Mouse (Mus musculus) leukemia stem cell, adult 10-12 weeks (primary cell): ENCODE data around the gene Tas2r125. TPM values are rescaled to one million over a fixed set of nuclear protein-coding genes. Genes with fewer than 3 reads are reported as not detected.

Experiments
- polyA plus RNA-seq: library from polyadenylated mRNA; stranded (reverse); fragments of >175 nt; gene quantifications from 2 replicates; pipeline ENCODE4 v1.2.3, GENCODE M21; 2012; ENCODE audit warnings: low replicate concordance

Tas2r125 gene
- not detected in 2 replicates for polyA plus RNA-seq

DNA sequence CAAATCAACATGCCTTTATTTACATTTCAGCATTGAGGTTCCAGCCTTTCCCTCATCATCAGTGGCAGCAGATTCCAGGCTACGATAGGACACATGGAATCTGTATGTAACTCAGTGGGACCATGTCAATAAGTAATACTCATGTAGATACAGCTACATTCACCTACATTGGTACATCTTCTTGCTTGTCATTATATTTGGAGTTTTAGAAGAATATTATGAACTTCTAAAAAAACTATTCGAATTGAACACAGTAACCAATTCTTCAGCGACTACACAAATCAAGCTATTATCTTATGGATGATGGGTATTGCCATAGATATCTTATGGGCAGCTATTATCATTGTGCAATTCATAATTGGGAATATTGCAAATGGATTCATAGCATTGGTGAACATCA lies at the start of gene Tas2r125:
TSS of gene Tas2r125 (plus strand) at position 301 of the 400 bp plus-strand sequence.

GRCm38 (mm10) chr6:132867708-132868107 lies 41.7 kb upstream of the Tas2r125 start, which contains the start of gene Tas2r110:
TSS of gene Tas2r110 (plus strand) at chr6:132868008.

GRCm38 (mm10) chr6:132892711-132893110 lies 16.7 kb upstream of the Tas2r125 start, which contains the start of gene Tas2r113:
TSS of gene Tas2r113 (plus strand) at chr6:132893011.

GRCm38 (mm10) chr6:132950802-132951201 lies 41.4 kb downstream of the Tas2r125 start, which contains the start of gene Tas2r129:
TSS of gene Tas2r129 (plus strand) at chr6:132951102.

GRCm38 (mm10) chr6:132957819-132958218 lies 48.4 kb downstream of the Tas2r125 start, which contains the start of gene Tas2r131:
TSS of gene Tas2r131 (minus strand) at chr6:132957919.

Other genes with a start within 250 kb of the Tas2r125 start
- gene Tas2r121, start 208.6 kb upstream of the Tas2r125 start, polyA plus RNA-seq = not detected in 2 replicates
- gene Tas2r122, start 197.7 kb upstream of the Tas2r125 start, polyA plus RNA-seq = not detected in 2 replicates
- gene Tas2r115, start 171.6 kb upstream of the Tas2r125 start, polyA plus RNA-seq = not detected in 2 replicates
- not detected in 2 replicates for gene Tas2r124, start 154.9 kb upstream of the Tas2r125 start, polyA plus RNA-seq
- not detected in 2 replicates for gene Tas2r102, start 147.5 kb upstream of the Tas2r125 start, polyA plus RNA-seq
- not detected in 2 replicates for gene Tas2r136, start 131.5 kb upstream of the Tas2r125 start, polyA plus RNA-seq
- not detected in 2 replicates for gene Tas2r117, start 106.8 kb upstream of the Tas2r125 start, polyA plus RNA-seq
- not detected in 2 replicates for gene Tas2r123, start 62.5 kb upstream of the Tas2r125 start, polyA plus RNA-seq
- gene Tas2r116, start 54.2 kb upstream of the Tas2r125 start, polyA plus RNA-seq = not detected in 2 replicates
- gene Tas2r110, start 41.6 kb upstream of the Tas2r125 start, polyA plus RNA-seq = not detected in 2 replicates
- gene Tas2r113, start 16.6 kb upstream of the Tas2r125 start, polyA plus RNA-seq = not detected in 2 replicates
- not detected in 2 replicates for gene Tas2r129, start 41.5 kb downstream of the Tas2r125 start, polyA plus RNA-seq
- gene Tas2r131, start 48.3 kb downstream of the Tas2r125 start, polyA plus RNA-seq = not detected in 2 replicates
- not detected in 2 replicates for gene Tas2r109, start 71.3 kb downstream of the Tas2r125 start, polyA plus RNA-seq
- gene Tas2r103, start 127.5 kb downstream of the Tas2r125 start, polyA plus RNA-seq = not detected in 2 replicates
- gene Tas2r140, start 146.2 kb downstream of the Tas2r125 start, polyA plus RNA-seq = not detected in 2 replicates
- gene Smim10l1, start 195.3 kb downstream of the Tas2r125 start, polyA plus RNA-seq = 55.1 and 59.2 TPM in 2 replicates